Mouse (Mus musculus): Measurements from ENCODE around the gene Clk1. TPM values are rescaled to one million over a fixed set of nuclear protein-coding genes. Genes with fewer than 3 reads are reported as not detected.
"Not testable (repeated sequence)": the region's sequence is repeated elsewhere in the genome, so short reads cannot be mapped to it uniquely, and the experiment has no call there.

Clk1 gene
- polyA plus RNA-seq, 1 experiment from 2014 or later, result 92.6 TPM

- ATAC-seq (ENCODE audit: low read depth); H3K4me1 ChIP-seq (ENCODE audit: control insufficient read depth, low read depth, low read length): not testable (repeated sequence)
- 61% methylated on average over 2 of the region's 2 CpGs for WGBS (ENCODE audit: insufficient replicate concordance)
Observed at GRCm38 (mm10) chr1:58374266-58374665, 49.6 kb downstream of the Clk1 start.

GRCm38 (mm10) chr1:58369716-58370115 is 54.1 kb downstream of the Clk1 start:
- no peak for ATAC-seq (ENCODE audit: low read depth)
- no peak overlapping the region for H3K9ac ChIP-seq (ENCODE audit: low read depth, low read length)
- H3K27me3 ChIP-seq (ENCODE audit: control insufficient read depth, insufficient read depth, low read depth, low read length), result no peaks in the 10 kb centered on the region
- H3K4me3 ChIP-seq (ENCODE audit: low read depth, low read length), result no peak overlapping the region
- no peak overlapping the region for H3K4me2 ChIP-seq (ENCODE audit: low read depth, low read length)
- H3K4me1 ChIP-seq (ENCODE audit: control insufficient read depth, low read depth, low read length), result no peaks in the 10 kb centered on the region
- no peak overlapping the region for H3K27ac ChIP-seq (ENCODE audit: low read length)
- H3K36me3 ChIP-seq (ENCODE audit: control insufficient read depth, insufficient read depth), result no peaks in the 10 kb centered on the region
- no peaks in the 10 kb centered on the region for H3K9me3 ChIP-seq (replicated peaks; ENCODE audit: control insufficient read depth, low read length)
- 60% methylated on average over 2 of the region's 2 CpGs for WGBS (ENCODE audit: insufficient replicate concordance)

More at GRCm38 (mm10) chr1:58374266-58374665, 49.6 kb downstream of the Clk1 start:
- not testable (repeated sequence) for H3K27ac ChIP-seq (ENCODE audit: low read length); H3K27me3 ChIP-seq (ENCODE audit: control insufficient read depth, insufficient read depth, low read depth, low read length); H3K4me3 ChIP-seq (ENCODE audit: low read depth, low read length); H3K36me3 ChIP-seq (ENCODE audit: control insufficient read depth, insufficient read depth); H3K9me3 ChIP-seq (replicated peaks; ENCODE audit: control insufficient read depth, low read length); H3K9ac ChIP-seq (ENCODE audit: low read depth, low read length); H3K4me2 ChIP-seq (ENCODE audit: low read depth, low read length)

GRCm38 (mm10) chr1:58366737-58367471 is 57.0 kb downstream of the Clk1 start:
- WGBS (ENCODE audit: insufficient replicate concordance), result 74% methylated on average over 12 of the region's 12 CpGs
- no peak for ATAC-seq (ENCODE audit: low read depth)
- no peaks in the 10 kb centered on the region for H3K9me3 ChIP-seq (replicated peaks; ENCODE audit: control insufficient read depth, low read length)
- H3K4me3 ChIP-seq (ENCODE audit: low read depth, low read length), result no peak overlapping the region
- no peak overlapping the region for H3K9ac ChIP-seq (ENCODE audit: low read depth, low read length)
- H3K4me1 ChIP-seq (ENCODE audit: control insufficient read depth, low read depth, low read length), result no peaks in the 10 kb centered on the region
- H3K27ac ChIP-seq (ENCODE audit: low read length), result no peak overlapping the region
- H3K36me3 ChIP-seq (ENCODE audit: control insufficient read depth, insufficient read depth), result no peaks in the 10 kb centered on the region
- H3K27me3 ChIP-seq (ENCODE audit: control insufficient read depth, insufficient read depth, low read depth, low read length), result no peaks in the 10 kb centered on the region
- H3K4me2 ChIP-seq (ENCODE audit: low read depth, low read length), result no peak overlapping the region

GRCm38 (mm10) chr1:58365829-58366228 is 58.0 kb downstream of the Clk1 start:
- 66% methylated on average over 3 of the region's 3 CpGs for WGBS (ENCODE audit: insufficient replicate concordance)
- H3K4me3 ChIP-seq (ENCODE audit: low read depth, low read length), result no peak overlapping the region
- H3K9me3 ChIP-seq (replicated peaks; ENCODE audit: control insufficient read depth, low read length), result no peaks in the 10 kb centered on the region
- no peak for ATAC-seq (ENCODE audit: low read depth)
- no peak overlapping the region for H3K4me2 ChIP-seq (ENCODE audit: low read depth, low read length)
- no peak overlapping the region for H3K27ac ChIP-seq (ENCODE audit: low read length)
- no peaks in the 10 kb centered on the region for H3K36me3 ChIP-seq (ENCODE audit: control insufficient read depth, insufficient read depth)
- no peak overlapping the region for H3K9ac ChIP-seq (ENCODE audit: low read depth, low read length)
- no peaks in the 10 kb centered on the region for H3K27me3 ChIP-seq (ENCODE audit: control insufficient read depth, insufficient read depth, low read depth, low read length)
- no peaks in the 10 kb centered on the region for H3K4me1 ChIP-seq (ENCODE audit: control insufficient read depth, low read depth, low read length)

GRCm38 (mm10) chr1:58364551-58364950 is 59.3 kb downstream of the Clk1 start:
- 77% methylated on average over 12 of the region's 12 CpGs for WGBS (ENCODE audit: insufficient replicate concordance)

GRCm38 (mm10) chr1:58362296-58362695 is 61.6 kb downstream of the Clk1 start:
- Histone ChIP-seq H3K9ac (ENCODE audit: low read depth, low read length) (no peak overlapping the region), H3K27ac (ENCODE audit: low read length) (no peak overlapping the region), H3K4me2 (ENCODE audit: low read depth, low read length) (no peak overlapping the region), H3K4me3 (ENCODE audit: low read depth, low read length) (no peak overlapping the region), H3K9me3 (replicated peaks; ENCODE audit: control insufficient read depth, low read length) (no peaks in the 10 kb centered on the region), H3K27me3 (ENCODE audit: control insufficient read depth, insufficient read depth, low read depth, low read length) (no peaks in the 10 kb centered on the region), H3K36me3 (ENCODE audit: control insufficient read depth, insufficient read depth) (no peaks in the 10 kb centered on the region), H3K4me1 (ENCODE audit: control insufficient read depth, low read depth, low read length) (no peaks in the 10 kb centered on the region)
- no peak for ATAC-seq (ENCODE audit: low read depth)
- WGBS (ENCODE audit: insufficient replicate concordance), result 59% methylated on average over 4 of the region's 4 CpGs

More at GRCm38 (mm10) chr1:58364551-58364950, 59.3 kb downstream of the Clk1 start:
- H3K4me3 ChIP-seq (ENCODE audit: low read depth, low read length), result no peak overlapping the region
- no peak overlapping the region for H3K4me2 ChIP-seq (ENCODE audit: low read depth, low read length)
- no peaks in the 10 kb centered on the region for H3K9me3 ChIP-seq (replicated peaks; ENCODE audit: control insufficient read depth, low read length)
- no peaks in the 10 kb centered on the region for H3K27me3 ChIP-seq (ENCODE audit: control insufficient read depth, insufficient read depth, low read depth, low read length)
- no peaks in the 10 kb centered on the region for H3K4me1 ChIP-seq (ENCODE audit: control insufficient read depth, low read depth, low read length)
- no peak overlapping the region for H3K27ac ChIP-seq (ENCODE audit: low read length)
- H3K9ac ChIP-seq (ENCODE audit: low read depth, low read length), result no peak overlapping the region
- ATAC-seq (ENCODE audit: low read depth), result no peak
- H3K36me3 ChIP-seq (ENCODE audit: control insufficient read depth, insufficient read depth), result no peaks in the 10 kb centered on the region

Other genes with a start within 250 kb of the Clk1 start
- 0.18 and 0.19 TPM in 2 replicates for gene Aox4, start 213.7 kb downstream of the Clk1 start, polyA plus RNA-seq (2015; fragmentation: Nextera tagmentation; extraction: Ambion mirVana)
- gene Aox2, start 145.7 kb downstream of the Clk1 start, polyA plus RNA-seq (2015; fragmentation: Nextera tagmentation; extraction: Ambion mirVana), result not detected in 2 replicates
- gene Bzw1, start 31.2 kb downstream of the Clk1 start, polyA plus RNA-seq (2015; fragmentation: Nextera tagmentation; extraction: Ambion mirVana), result 111 and 117 TPM in 2 replicates
- 10.4 and 11.5 TPM in 2 replicates for gene Nif3l1, start 21.1 kb upstream of the Clk1 start, polyA plus RNA-seq (2015; fragmentation: Nextera tagmentation; extraction: Ambion mirVana)
- 16.5 and 19.6 TPM in 2 replicates for gene Ppil3, start 21.4 kb upstream of the Clk1 start, polyA plus RNA-seq (2015; fragmentation: Nextera tagmentation; extraction: Ambion mirVana)
- gene Orc2, start 81.0 kb upstream of the Clk1 start, polyA plus RNA-seq (2015; fragmentation: Nextera tagmentation; extraction: Ambion mirVana), result 22.6 and 24.5 TPM in 2 replicates
- 4.1 and 4.4 TPM in 2 replicates for gene Fam126b, start 162.3 kb upstream of the Clk1 start, polyA plus RNA-seq (2015; fragmentation: Nextera tagmentation; extraction: Ambion mirVana)
- gene Ndufb3, start 162.3 kb upstream of the Clk1 start, polyA plus RNA-seq (2015; fragmentation: Nextera tagmentation; extraction: Ambion mirVana), result 82.7 and 90.0 TPM in 2 replicates